Mouse (Mus musculus): ENCODE measurements around the gene Ankrd42. TPM values are rescaled to one million over a fixed set of nuclear protein-coding genes. Genes with fewer than 3 reads are reported as not detected.
A peak's percentile ranks its signal among the peaks of the same experiment; 100 is the strongest.

Ankrd42 gene
- polyA plus RNA-seq, 1 experiment from 2014 or later = 0.33 TPM

DNA sequence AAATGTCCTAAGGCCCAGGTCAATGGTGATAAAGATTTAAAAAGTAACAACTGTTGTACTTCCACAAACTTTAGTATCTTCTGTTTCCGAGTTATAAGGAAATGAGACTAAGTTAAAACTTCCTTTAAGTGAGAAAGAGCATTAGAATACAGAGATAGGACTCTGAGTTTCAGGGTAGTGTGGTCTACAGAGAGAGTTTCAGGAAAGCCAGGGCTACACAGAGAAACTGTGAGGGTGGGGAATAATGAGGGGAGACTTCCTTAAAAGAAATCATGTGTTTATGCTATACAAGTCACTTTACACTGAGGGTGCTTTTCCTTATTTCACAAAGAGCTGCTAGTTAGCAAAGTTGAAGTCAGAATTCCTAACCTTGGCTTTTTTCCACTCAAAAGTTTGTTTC is 16.4 kb upstream of the Ankrd42 start:
- H3K9ac ChIP-seq (ENCODE audit: low read depth, low read length) = no peak overlapping the region
- H3K4me2 ChIP-seq (ENCODE audit: low read depth, low read length) = no peak overlapping the region
- H3K27me3 ChIP-seq (ENCODE audit: control insufficient read depth, insufficient read depth, low read depth, low read length) = no peaks in the 10 kb centered on the region
- H3K9me3 ChIP-seq (replicated peaks; ENCODE audit: control insufficient read depth, low read length) = no peaks in the 10 kb centered on the region
- no peak overlapping the region for H3K4me3 ChIP-seq (ENCODE audit: low read depth, low read length)
- H3K4me1 ChIP-seq (ENCODE audit: control insufficient read depth, low read depth, low read length) = no peaks in the 10 kb centered on the region
- H3K36me3 ChIP-seq (ENCODE audit: control insufficient read depth, insufficient read depth) = peaks cover 42% of the 10 kb centered on the region
- no peak for ATAC-seq (ENCODE audit: low read depth)
- 66% methylated on average over 1 of the region's 1 CpGs for WGBS (ENCODE audit: insufficient replicate concordance)
- H3K27ac ChIP-seq (ENCODE audit: low read length) = no peak overlapping the region

DNA sequence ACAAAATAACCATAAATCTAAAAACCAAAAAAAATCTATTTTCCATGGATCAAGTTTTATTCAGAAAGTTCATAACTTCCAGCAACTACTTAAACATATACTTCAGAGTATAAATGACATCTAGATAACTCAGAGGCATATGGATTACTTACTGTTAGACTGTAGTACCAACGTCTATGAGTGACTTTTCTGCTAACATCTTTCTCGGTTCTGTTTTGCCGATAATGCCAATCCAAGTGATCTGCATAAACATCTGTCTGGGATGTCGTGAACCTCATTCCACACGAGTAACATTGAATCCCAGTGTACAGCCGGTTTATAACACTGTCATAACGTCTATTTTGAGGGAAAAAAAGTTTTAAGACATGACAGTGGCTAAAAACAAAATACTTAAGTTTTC is 10.8 kb upstream of the Ankrd42 start:
- H3K27ac ChIP-seq (ENCODE audit: low read length) = no peak overlapping the region
- no peaks in the 10 kb centered on the region for H3K4me1 ChIP-seq (ENCODE audit: control insufficient read depth, low read depth, low read length)
- H3K9me3 ChIP-seq (replicated peaks; ENCODE audit: control insufficient read depth, low read length) = no peaks in the 10 kb centered on the region
- peaks cover 39% of the 10 kb centered on the region for H3K36me3 ChIP-seq (ENCODE audit: control insufficient read depth, insufficient read depth)
- H3K9ac ChIP-seq (ENCODE audit: low read depth, low read length) = no peak overlapping the region
- H3K27me3 ChIP-seq (ENCODE audit: control insufficient read depth, insufficient read depth, low read depth, low read length) = no peaks in the 10 kb centered on the region
- no peak overlapping the region for H3K4me2 ChIP-seq (ENCODE audit: low read depth, low read length)
- ATAC-seq (ENCODE audit: low read depth) = no peak
- WGBS (ENCODE audit: insufficient replicate concordance) = 83% methylated on average over 7 of the region's 7 CpGs
- H3K4me3 ChIP-seq (ENCODE audit: low read depth, low read length) = no peak overlapping the region

DNA sequence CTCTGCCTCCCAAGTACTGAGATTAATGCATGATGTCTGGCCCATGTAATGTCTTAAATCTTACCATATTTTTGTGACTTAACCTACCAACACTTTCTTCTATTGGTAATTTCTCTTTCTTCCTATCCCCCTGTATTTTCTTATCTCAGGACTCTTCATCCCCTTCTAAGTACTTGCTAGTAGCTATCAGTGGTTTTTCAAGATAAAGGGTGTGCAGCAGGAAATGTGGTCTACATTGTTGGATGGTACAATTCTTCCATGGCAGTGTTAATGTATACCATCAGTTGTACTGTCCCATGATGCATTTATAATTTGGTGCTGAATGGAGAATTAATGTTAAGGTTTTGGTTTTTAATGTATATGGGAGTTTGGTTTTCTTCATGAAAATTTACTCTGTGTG is 5.4 kb upstream of the Ankrd42 start:
- Histone ChIP-seq H3K9ac (ENCODE audit: low read depth, low read length) (no peak overlapping the region), H3K27ac (ENCODE audit: low read length) (no peak overlapping the region), H3K4me1 (ENCODE audit: control insufficient read depth, low read depth, low read length) (peaks cover 2% of the 10 kb centered on the region), H3K4me3 (ENCODE audit: low read depth, low read length) (no peak overlapping the region), H3K27me3 (ENCODE audit: control insufficient read depth, insufficient read depth, low read depth, low read length) (no peaks in the 10 kb centered on the region), H3K4me2 (ENCODE audit: low read depth, low read length) (no peak overlapping the region), H3K36me3 (ENCODE audit: control insufficient read depth, insufficient read depth) (peaks cover 29% of the 10 kb centered on the region), H3K9me3 (replicated peaks; ENCODE audit: control insufficient read depth, low read length) (no peaks in the 10 kb centered on the region)
- ATAC-seq (ENCODE audit: low read depth) = no peak

DNA sequence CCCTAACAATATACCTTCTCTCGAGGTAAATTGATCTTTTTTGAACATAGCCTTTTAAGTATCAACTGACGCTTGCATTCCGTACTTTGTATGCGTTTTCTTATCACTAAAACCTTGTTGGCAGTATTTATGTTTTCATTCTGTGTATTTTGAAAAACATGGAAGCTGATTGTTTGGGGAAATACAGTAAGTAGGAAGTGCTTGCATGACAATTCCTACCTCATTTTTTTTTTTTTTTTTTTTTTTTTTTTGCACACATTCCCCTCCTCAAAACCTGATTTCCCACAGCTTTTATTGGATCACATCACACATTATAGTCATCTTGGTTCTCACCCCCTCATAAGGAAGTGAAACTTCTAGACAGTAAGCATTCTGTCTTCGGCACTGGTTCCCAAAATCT is 1.1 kb upstream of the Ankrd42 start:
- peak overlapping the region; percentile 99; the same call in 1 of the 2 replicates for H3K4me2 ChIP-seq (ENCODE audit: low read depth, low read length)
- H3K27ac ChIP-seq (ENCODE audit: low read length) = no peak overlapping the region
- peak overlapping the region; percentile 75; the same call in 1 of the 2 replicates for H3K4me3 ChIP-seq (ENCODE audit: low read depth, low read length)
- no peak for ATAC-seq (ENCODE audit: low read depth)
- H3K4me1 ChIP-seq (ENCODE audit: control insufficient read depth, low read depth, low read length) = peaks cover 10% of the 10 kb centered on the region
- no peak overlapping the region for H3K9ac ChIP-seq (ENCODE audit: low read depth, low read length)
- H3K27me3 ChIP-seq (ENCODE audit: control insufficient read depth, insufficient read depth, low read depth, low read length) = peaks cover 9% of the 10 kb centered on the region
- no peaks in the 10 kb centered on the region for H3K9me3 ChIP-seq (replicated peaks; ENCODE audit: control insufficient read depth, low read length)
- H3K36me3 ChIP-seq (ENCODE audit: control insufficient read depth, insufficient read depth) = peaks cover 5% of the 10 kb centered on the region
- WGBS (ENCODE audit: insufficient replicate concordance) = 73% methylated on average over 5 of the region's 5 CpGs

DNA sequence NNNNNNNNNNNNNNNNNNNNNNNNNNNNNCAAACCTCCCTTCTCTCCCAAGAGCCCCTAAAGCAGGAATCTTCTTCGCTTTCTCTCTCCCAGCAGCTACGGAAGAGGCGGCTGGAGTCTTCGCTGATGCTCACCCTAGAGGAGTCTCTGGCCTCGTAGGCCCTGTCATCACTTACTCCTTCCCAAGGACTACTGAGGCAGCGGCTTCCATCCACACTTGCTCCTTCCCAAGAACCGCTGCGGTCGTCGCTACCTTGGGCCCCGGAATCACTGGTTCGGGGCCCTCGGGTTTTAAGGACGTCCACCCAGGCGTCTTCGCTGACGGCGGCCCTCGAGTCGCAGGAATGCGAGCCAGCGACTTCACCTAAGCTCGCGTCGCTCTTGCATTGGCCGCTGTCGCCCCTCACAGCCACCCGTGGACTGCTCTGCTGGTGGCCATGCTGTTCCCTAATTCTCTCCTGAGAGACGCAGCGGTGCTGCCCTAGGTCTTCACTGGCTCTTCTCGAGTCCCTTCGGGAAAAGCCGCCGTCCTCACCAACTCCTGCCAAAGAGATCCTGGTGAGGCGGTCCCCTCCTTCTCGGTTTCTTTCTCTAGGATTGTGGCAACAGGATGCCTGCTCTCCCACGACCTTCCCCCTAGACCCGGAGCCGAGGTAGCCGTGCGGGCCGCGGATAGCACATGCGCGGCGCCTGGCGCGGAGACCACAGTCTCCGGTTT is 489 bp downstream of the Ankrd42 start:
- Histone ChIP-seq H3K4me3 (ENCODE audit: low read depth, low read length) (peak overlapping the region; percentile 75), H3K9me3 (replicated peaks; ENCODE audit: control insufficient read depth, low read length) (no peaks in the 10 kb centered on the region), H3K4me2 (ENCODE audit: low read depth, low read length) (peak overlapping the region; percentile 99), H3K4me1 (ENCODE audit: control insufficient read depth, low read depth, low read length) (peaks cover 10% of the 10 kb centered on the region), H3K27ac (ENCODE audit: low read length) (no peak overlapping the region), H3K36me3 (ENCODE audit: control insufficient read depth, insufficient read depth) (no peaks in the 10 kb centered on the region), H3K27me3 (ENCODE audit: control insufficient read depth, insufficient read depth, low read depth, low read length) (peaks cover 9% of the 10 kb centered on the region), H3K9ac (ENCODE audit: low read depth, low read length) (peak overlapping the region; percentile 74)
- ATAC-seq (ENCODE audit: low read depth) = peak; percentile 37
- WGBS (ENCODE audit: insufficient replicate concordance) = 3% methylated on average over 49 of the region's 49 CpGs

DNA sequence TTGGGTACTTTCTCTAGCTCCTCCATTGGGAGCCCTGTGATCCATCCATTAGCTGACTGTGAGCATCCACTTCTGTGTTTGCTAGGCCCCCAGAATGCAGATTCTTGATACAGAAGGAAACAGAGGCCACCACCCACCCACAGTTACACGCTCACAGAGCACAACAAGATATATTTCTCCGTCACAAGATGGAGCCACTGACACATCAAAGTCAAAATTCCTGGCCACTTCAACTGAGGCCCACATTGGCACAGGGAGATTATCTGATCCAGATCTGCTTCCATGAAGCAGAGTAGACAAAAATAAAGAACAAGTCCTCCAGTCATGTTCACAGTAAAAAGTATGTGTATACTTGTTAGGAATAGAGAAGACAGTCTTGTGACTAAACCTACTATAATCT is 6.8 kb downstream of the Ankrd42 start:
- H3K9me3 ChIP-seq (replicated peaks; ENCODE audit: control insufficient read depth, low read length) = no peaks in the 10 kb centered on the region
- no peak overlapping the region for H3K4me3 ChIP-seq (ENCODE audit: low read depth, low read length)
- no peak overlapping the region for H3K9ac ChIP-seq (ENCODE audit: low read depth, low read length)
- H3K27ac ChIP-seq (ENCODE audit: low read length) = no peak overlapping the region
- no peaks in the 10 kb centered on the region for H3K4me1 ChIP-seq (ENCODE audit: control insufficient read depth, low read depth, low read length)
- H3K4me2 ChIP-seq (ENCODE audit: low read depth, low read length) = no peak overlapping the region
- no peak for ATAC-seq (ENCODE audit: low read depth)
- 36% methylated on average over 2 of the region's 2 CpGs for WGBS (ENCODE audit: insufficient replicate concordance)
- H3K36me3 ChIP-seq (ENCODE audit: control insufficient read depth, insufficient read depth) = no peaks in the 10 kb centered on the region
- no peaks in the 10 kb centered on the region for H3K27me3 ChIP-seq (ENCODE audit: control insufficient read depth, insufficient read depth, low read depth, low read length)

DNA sequence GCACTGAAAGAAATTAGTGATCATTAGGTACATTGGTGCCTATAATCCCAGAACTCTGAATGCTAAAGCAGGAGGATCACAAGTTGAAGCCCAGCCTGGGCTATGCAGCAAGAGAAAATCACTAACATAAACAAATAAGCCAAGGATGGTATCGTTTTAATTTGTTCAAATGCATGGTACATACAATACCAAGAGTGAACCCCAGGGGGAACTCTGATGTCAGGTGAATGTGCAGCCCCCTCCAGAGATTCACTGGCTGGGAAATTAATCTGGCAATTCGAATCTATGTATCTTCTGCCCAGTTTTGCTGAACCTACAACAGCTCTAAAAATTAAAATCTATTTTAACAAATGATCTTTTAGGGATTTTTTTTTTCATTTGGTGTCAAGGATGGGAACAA is 12.5 kb downstream of the Ankrd42 start:
- Histone ChIP-seq H3K27me3 (ENCODE audit: control insufficient read depth, insufficient read depth, low read depth, low read length) (no peaks in the 10 kb centered on the region), H3K27ac (ENCODE audit: low read length) (no peak overlapping the region), H3K4me3 (ENCODE audit: low read depth, low read length) (no peak overlapping the region), H3K9me3 (replicated peaks; ENCODE audit: control insufficient read depth, low read length) (no peaks in the 10 kb centered on the region), H3K36me3 (ENCODE audit: control insufficient read depth, insufficient read depth) (no peaks in the 10 kb centered on the region), H3K4me2 (ENCODE audit: low read depth, low read length) (no peak overlapping the region), H3K9ac (ENCODE audit: low read depth, low read length) (no peak overlapping the region), H3K4me1 (ENCODE audit: control insufficient read depth, low read depth, low read length) (no peaks in the 10 kb centered on the region)
- 26% methylated on average over 2 of the region's 2 CpGs for WGBS (ENCODE audit: insufficient replicate concordance)
- ATAC-seq (ENCODE audit: low read depth) = no peak

DNA sequence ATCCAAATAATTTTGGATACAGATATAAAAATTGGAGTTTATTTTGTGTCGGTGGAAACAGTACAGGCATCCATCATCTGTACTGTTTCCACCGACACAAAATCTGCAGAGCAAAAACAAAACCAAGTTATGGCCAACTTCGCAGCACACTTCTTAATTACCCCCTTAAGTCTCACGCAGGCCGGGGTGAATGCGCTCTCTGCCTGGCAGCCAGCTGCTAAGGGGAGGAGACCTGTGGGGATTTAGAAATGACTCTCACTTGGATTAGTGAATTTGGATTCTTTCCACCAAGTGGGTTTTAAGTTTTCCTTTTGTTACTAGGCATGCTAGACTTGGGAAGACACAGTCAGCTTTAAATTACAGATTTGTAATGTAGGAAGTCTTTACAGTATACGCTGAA is 26.1 kb downstream of the Ankrd42 start:
- no peak for ATAC-seq (ENCODE audit: low read depth)
- Histone ChIP-seq H3K4me2 (ENCODE audit: low read depth, low read length) (no peak overlapping the region), H3K9me3 (replicated peaks; ENCODE audit: control insufficient read depth, low read length) (no peaks in the 10 kb centered on the region), H3K27me3 (ENCODE audit: control insufficient read depth, insufficient read depth, low read depth, low read length) (no peaks in the 10 kb centered on the region), H3K27ac (ENCODE audit: low read length) (no peak overlapping the region), H3K9ac (ENCODE audit: low read depth, low read length) (no peak overlapping the region), H3K4me3 (ENCODE audit: low read depth, low read length) (no peak overlapping the region), H3K4me1 (ENCODE audit: control insufficient read depth, low read depth, low read length) (no peaks in the 10 kb centered on the region), H3K36me3 (ENCODE audit: control insufficient read depth, insufficient read depth) (no peaks in the 10 kb centered on the region)
- 70% methylated on average over 7 of the region's 7 CpGs for WGBS (ENCODE audit: insufficient replicate concordance)

DNA sequence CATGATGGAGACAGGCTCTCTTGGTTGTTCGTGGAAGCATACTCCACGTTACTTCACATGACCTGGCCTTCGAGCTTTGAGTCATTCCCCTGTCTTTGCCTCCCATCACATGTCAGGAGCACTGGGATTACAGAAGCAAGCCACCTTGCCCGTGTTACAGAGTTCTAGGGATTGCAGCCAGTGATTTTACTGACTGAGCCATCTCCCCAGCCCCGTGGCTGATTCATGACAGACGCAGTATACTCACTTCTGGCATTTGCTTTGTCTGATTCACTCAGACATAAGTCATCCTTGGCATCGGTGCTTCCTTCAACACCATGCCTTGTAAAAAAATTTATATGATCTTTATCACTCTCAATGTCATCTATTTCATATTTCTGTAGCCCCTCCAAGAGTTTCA is 32.0 kb downstream of the Ankrd42 start:
- Histone ChIP-seq H3K27me3 (ENCODE audit: control insufficient read depth, insufficient read depth, low read depth, low read length) (no peaks in the 10 kb centered on the region), H3K4me3 (ENCODE audit: low read depth, low read length) (no peak overlapping the region), H3K36me3 (ENCODE audit: control insufficient read depth, insufficient read depth) (no peaks in the 10 kb centered on the region), H3K4me2 (ENCODE audit: low read depth, low read length) (no peak overlapping the region), H3K27ac (ENCODE audit: low read length) (no peak overlapping the region), H3K9ac (ENCODE audit: low read depth, low read length) (no peak overlapping the region), H3K4me1 (ENCODE audit: control insufficient read depth, low read depth, low read length) (no peaks in the 10 kb centered on the region), H3K9me3 (replicated peaks; ENCODE audit: control insufficient read depth, low read length) (no peaks in the 10 kb centered on the region)
- ATAC-seq (ENCODE audit: low read depth) = no peak
- WGBS (ENCODE audit: insufficient replicate concordance) = 67% methylated on average over 7 of the region's 7 CpGs
